Mouse (Mus musculus) E14TG2a.4 (cell line): ENCODE results near the gene Hmgcr.

ENCODE experiments used
- H3K27me3 ChIP-seq: 2 replicates; pipeline ENCODE4 v1.6.1; 2014; ENCODE audit warnings: low read length, control low read depth; ENCODE audit not compliant: insufficient read depth
- H3K36me3 ChIP-seq: 2 replicates; pipeline ENCODE4 v1.6.1; 2014; ENCODE audit warnings: low read length, control low read depth; ENCODE audit not compliant: insufficient read depth
- H3K4me1 ChIP-seq: replicated peaks from 2 replicates; pipeline ENCODE4 v1.6.1; 2014; ENCODE audit warnings: low read depth, low read length, control low read depth
- H3K4me3 ChIP-seq: replicated peaks from 2 replicates; pipeline ENCODE4 v1.5.1; 2014; ENCODE audit warnings: mild to moderate bottlenecking, low read length
- H3K9me3 ChIP-seq: 2 replicates; pipeline ENCODE4 v1.6.1; 2014; ENCODE audit warnings: low read length, control low read depth
- CTCF ChIP-seq: conservative IDR thresholded peaks from 2 replicates; pipeline ENCODE4 v1.5.1; 2014; ENCODE audit warnings: low read length
- NANOG ChIP-seq: IDR thresholded peaks from 2 replicates; pipeline ENCODE4 v1.6.1; 2014; ENCODE audit warnings: borderline replicate concordance, low read length, mixed read lengths
- POU5F1 ChIP-seq: IDR thresholded peaks from 2 replicates; pipeline ENCODE4 v1.6.1; 2014; ENCODE audit warnings: low read length, borderline replicate concordance

Hmgcr gene

GRCm38 (mm10) chr13:96695428-96695827 is 24.7 kb upstream of the Hmgcr start:
- TF ChIP-seq NANOG (no peak), POU5F1 (no peak), CTCF (no peak)
- H3K4me3 ChIP-seq, result no peak overlapping the region
- no peaks in the 10 kb centered on the region for H3K9me3 ChIP-seq
- H3K27me3 ChIP-seq, result no peaks in the 10 kb centered on the region
- peaks cover 33% of the 10 kb centered on the region for H3K4me1 ChIP-seq
- H3K36me3 ChIP-seq, result no peaks in the 10 kb centered on the region

- TF ChIP-seq POU5F1 (no peak), CTCF (no peak), NANOG (no peak)
- Histone ChIP-seq H3K4me3 (no peak overlapping the region), H3K36me3 (no peaks in the 10 kb centered on the region), H3K9me3 (no peaks in the 10 kb centered on the region), H3K4me1 (peaks cover 27% of the 10 kb centered on the region), H3K27me3 (no peaks in the 10 kb centered on the region)
Measured at GRCm38 (mm10) chr13:96689901-96690300, 19.2 kb upstream of the Hmgcr start.

- Histone ChIP-seq H3K4me1 (peaks cover 14% of the 10 kb centered on the region), H3K9me3 (no peaks in the 10 kb centered on the region), H3K27me3 (no peaks in the 10 kb centered on the region), H3K4me3 (no peak overlapping the region), H3K36me3 (no peaks in the 10 kb centered on the region)
- TF ChIP-seq NANOG (no peak), CTCF (no peak), POU5F1 (no peak)
Measured at GRCm38 (mm10) chr13:96687261-96687660, 16.5 kb upstream of the Hmgcr start.

GRCm38 (mm10) chr13:96684779-96685178 is 14.0 kb upstream of the Hmgcr start:
- H3K4me3 ChIP-seq, result no peak overlapping the region
- no peaks in the 10 kb centered on the region for H3K36me3 ChIP-seq
- peaks cover 10% of the 10 kb centered on the region for H3K4me1 ChIP-seq
- no peaks in the 10 kb centered on the region for H3K27me3 ChIP-seq
- no peaks in the 10 kb centered on the region for H3K9me3 ChIP-seq
- no peak for TF ChIP-seq CTCF
- TF ChIP-seq POU5F1, result no peak
- no peak for TF ChIP-seq NANOG

- H3K4me3 ChIP-seq, result no peak overlapping the region
- H3K9me3 ChIP-seq, result no peaks in the 10 kb centered on the region
- peaks cover 21% of the 10 kb centered on the region for H3K4me1 ChIP-seq
- H3K27me3 ChIP-seq, result no peaks in the 10 kb centered on the region
- H3K36me3 ChIP-seq, result no peaks in the 10 kb centered on the region
- TF ChIP-seq POU5F1 (no peak), CTCF (no peak), NANOG (no peak)
Measured at GRCm38 (mm10) chr13:96681088-96681620, 10.4 kb upstream of the Hmgcr start.

GRCm38 (mm10) chr13:96680163-96681087 is 9.7 kb upstream of the Hmgcr start:
- Histone ChIP-seq H3K36me3 (no peaks in the 10 kb centered on the region), H3K4me1 (peaks cover 27% of the 10 kb centered on the region), H3K27me3 (no peaks in the 10 kb centered on the region), H3K4me3 (no peak overlapping the region), H3K9me3 (no peaks in the 10 kb centered on the region)
- TF ChIP-seq POU5F1 (no peak), NANOG (no peak), CTCF (no peak)

GRCm38 (mm10) chr13:96678616-96679015 is 7.9 kb upstream of the Hmgcr start:
- Histone ChIP-seq H3K4me1 (peaks cover 37% of the 10 kb centered on the region), H3K9me3 (no peaks in the 10 kb centered on the region), H3K36me3 (no peaks in the 10 kb centered on the region), H3K4me3 (no peak overlapping the region), H3K27me3 (no peaks in the 10 kb centered on the region)
- TF ChIP-seq NANOG (no peak), CTCF (no peak), POU5F1 (no peak)

- no peak for TF ChIP-seq NANOG
- TF ChIP-seq CTCF, result no peak
- TF ChIP-seq POU5F1, result no peak
- no peaks in the 10 kb centered on the region for H3K9me3 ChIP-seq
- no peaks in the 10 kb centered on the region for H3K36me3 ChIP-seq
- peaks cover 50% of the 10 kb centered on the region for H3K4me1 ChIP-seq
- no peak overlapping the region for H3K4me3 ChIP-seq
- no peaks in the 10 kb centered on the region for H3K27me3 ChIP-seq
Measured at GRCm38 (mm10) chr13:96677071-96677470, 6.3 kb upstream of the Hmgcr start.
